Mouse (Mus musculus) cerebellum, adult 2 months (tissue): ENCODE data around the gene Ces1g. TPM values are rescaled to one million over a fixed set of nuclear protein-coding genes. Genes with fewer than 3 reads are reported as not detected.

ENCODE experiments used
- DNase-seq, 2 experiments: peaks; one replicate each; pipeline ENCODE4 v3.0.0; 2021
- H3K27ac ChIP-seq: fragments of 200-500 bp; 2 replicates; pipeline ENCODE4 v1.5.1; 2012; ENCODE audit warnings: low read length, control low read depth, inconsistent platforms; ENCODE audit not compliant: insufficient read depth
- H3K27me3 ChIP-seq: fragments of 200-500 bp; 2 replicates; pipeline ENCODE4 v1.6.1; 2012; ENCODE audit warnings: inconsistent platforms, mild to moderate bottlenecking, low read length, moderate library complexity; ENCODE audit not compliant: control insufficient read depth, insufficient read depth
- H3K4me1 ChIP-seq: fragments of 200-500 bp; 2 replicates; pipeline ENCODE4 v1.6.1; 2011; ENCODE audit warnings: low read length; ENCODE audit not compliant: control insufficient read depth, insufficient read depth
- H3K4me3 ChIP-seq: fragments of 200-500 bp; replicated peaks from 2 replicates; pipeline ENCODE3; 2011; ENCODE audit warnings: mild to moderate bottlenecking, low read depth, low read length, control low read depth; ENCODE audit not compliant: insufficient read depth
- CTCF ChIP-seq: fragments of 200-500 bp; IDR thresholded peaks from 2 replicates; pipeline ENCODE4 v1.5.1; 2011; ENCODE audit warnings: low read depth, mild to moderate bottlenecking, control low read depth, low read length, moderate library complexity, borderline replicate concordance; ENCODE audit not compliant: insufficient read depth
- POLR2A ChIP-seq: fragments of 200-500 bp; IDR thresholded peaks from 2 replicates; pipeline ENCODE4 v1.6.1; 2011; ENCODE audit warnings: low read length, control low read depth, borderline replicate concordance; ENCODE audit not compliant: insufficient read depth
- WGBS: fragments of 180-500 bp; shearing (Covaris S2); methylation state at CpG from one replicate; pipeline ENCODE4 v1.1.7; 2018; 5-methylcytosine and 5-hydroxymethylcytosine counted together
- polyA plus RNA-seq: library from polyadenylated mRNA; depleted of rRNA; stranded (reverse); fragments of >200 nt; gene quantifications from 2 replicates; pipeline ENCODE4 v1.2.3, GENCODE M21; 2012; rRNA removed

Gene Ces1g
- not detected in 2 replicates for polyA plus RNA-seq

- no peak for TF ChIP-seq POLR2A
- TF ChIP-seq CTCF = no peak
- Histone ChIP-seq H3K27me3 (no peaks in the 10 kb centered on the region), H3K27ac (no peak within 1 kb of the TSS), H3K4me1 (no peaks in the 10 kb centered on the region), H3K4me3 (no peak within 1 kb of the TSS)
- no peak for DNase-seq
- WGBS = 69% methylated on average over 3 of the region's 3 CpGs
These were observed at the start of gene Ces1g for GRCm38 (mm10) chr8:93337207-93337606. Ces1g (minus strand) TSS chr8:93337308.

GRCm38 (mm10) chr8:93379625-93380024 lies 42.5 kb upstream of the Ces1g start, which contains the start of gene Ces1h:
Ces1h (minus strand) TSS chr8:93379725.
- TF ChIP-seq POLR2A (no peak), CTCF (no peak)
- 87% methylated on average over 4 of the region's 4 CpGs for WGBS
- no peak within 1 kb of the TSS for H3K27ac ChIP-seq
- H3K27me3 ChIP-seq = no peaks in the 10 kb centered on the region
- no peak for DNase-seq
- no peak within 1 kb of the TSS for H3K4me3 ChIP-seq
- H3K4me1 ChIP-seq = no peaks in the 10 kb centered on the region

- Histone ChIP-seq H3K4me3 (no peak overlapping the region), H3K4me1 (no peaks in the 10 kb centered on the region), H3K27me3 (no peaks in the 10 kb centered on the region), H3K27ac (no peak overlapping the region)
- WGBS = 10% methylated on average over 2 of the region's 2 CpGs
- TF ChIP-seq POLR2A (no peak), CTCF (no peak)
- no peak for DNase-seq
These were observed 32.4 kb upstream of the Ces1g start for GRCm38 (mm10) chr8:93369481-93369880.

DNA sequence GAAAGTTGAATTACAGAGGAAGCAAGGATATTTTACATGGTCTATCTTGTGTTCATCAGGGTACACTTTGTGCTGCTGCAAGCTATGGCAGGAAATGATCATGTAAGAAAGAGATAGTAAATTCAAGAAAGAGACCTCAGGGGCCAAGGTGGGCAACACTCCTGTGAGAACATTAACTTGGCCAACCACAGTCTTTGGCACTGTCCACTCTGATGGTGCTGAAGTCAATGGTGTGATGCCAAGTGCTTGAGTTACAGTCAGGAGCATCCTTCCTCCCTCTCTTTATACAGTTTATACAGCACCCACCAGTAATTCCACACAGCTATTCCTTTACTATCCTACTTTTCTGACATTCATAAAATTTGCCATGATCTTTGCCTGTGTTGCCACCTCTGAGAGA lies 23.0 kb upstream of the Ces1g start:
- TF ChIP-seq POLR2A = no peak
- DNase-seq = no peak
- Histone ChIP-seq H3K4me3 (no peak overlapping the region), H3K27me3 (no peaks in the 10 kb centered on the region), H3K27ac (no peak overlapping the region), H3K4me1 (no peaks in the 10 kb centered on the region)

- no peak for DNase-seq
- Histone ChIP-seq H3K27me3 (no peaks in the 10 kb centered on the region), H3K4me3 (no peak overlapping the region), H3K4me1 (no peaks in the 10 kb centered on the region), H3K27ac (no peak overlapping the region)
- 90% methylated on average over 2 of the region's 2 CpGs for WGBS
- TF ChIP-seq CTCF (no peak), POLR2A (no peak)
These were observed 2.4 kb upstream of the Ces1g start for GRCm38 (mm10) chr8:93339531-93339930.

DNA sequence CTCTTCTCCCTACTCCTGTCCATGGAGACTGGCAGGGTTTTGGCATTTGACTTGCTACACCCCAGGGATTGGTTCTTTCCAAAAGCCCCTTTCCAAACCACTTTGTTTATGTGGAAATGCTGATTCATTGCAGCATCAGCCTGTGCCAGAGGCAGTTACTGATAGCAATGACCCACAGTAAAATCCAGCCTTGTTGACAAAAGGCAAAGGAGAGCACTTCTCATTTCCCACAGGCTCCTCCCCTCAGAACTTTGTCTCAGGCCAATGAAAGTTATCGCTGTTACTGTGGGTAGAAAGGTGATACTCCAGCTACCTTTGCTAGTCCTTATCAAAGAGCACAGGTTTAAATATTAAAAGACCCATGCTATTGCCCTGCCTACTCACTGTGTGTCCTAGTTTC lies 4.4 kb downstream of the Ces1g start:
- no peak overlapping the region for H3K27ac ChIP-seq
- H3K4me1 ChIP-seq = no peaks in the 10 kb centered on the region
- DNase-seq = no peak
- 83% methylated on average over 1 of the region's 1 CpGs for WGBS
- TF ChIP-seq CTCF (no peak), POLR2A (no peak)
- H3K4me3 ChIP-seq = no peak overlapping the region
- H3K27me3 ChIP-seq = no peaks in the 10 kb centered on the region

DNA sequence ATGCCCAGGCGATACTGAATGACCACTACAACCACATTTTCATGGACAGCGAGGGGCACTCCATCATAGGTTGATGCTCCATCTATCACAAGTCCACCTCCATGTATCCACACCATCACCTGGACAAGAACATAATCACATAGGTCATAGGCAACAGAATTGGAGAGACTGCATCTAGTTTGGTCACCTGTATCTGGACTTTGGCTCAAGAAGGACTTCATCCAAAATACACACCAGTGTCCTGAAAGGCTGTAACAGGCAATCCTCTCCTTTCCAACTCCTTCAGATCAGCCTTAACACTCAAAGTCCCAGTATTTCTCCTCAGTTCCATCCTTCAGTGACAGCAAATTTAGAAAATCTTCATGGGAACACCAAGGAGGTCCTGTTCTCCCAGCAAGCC lies 6.0 kb downstream of the Ces1g start:
- H3K4me1 ChIP-seq = no peaks in the 10 kb centered on the region
- H3K4me3 ChIP-seq = no peak overlapping the region
- no peak for DNase-seq
- no peaks in the 10 kb centered on the region; the same call in 1 of the 2 replicates for H3K27me3 ChIP-seq
- 92% methylated on average over 2 of the region's 2 CpGs for WGBS
- TF ChIP-seq CTCF = no peak
- no peak for TF ChIP-seq POLR2A
- no peak overlapping the region for H3K27ac ChIP-seq

- TF ChIP-seq CTCF = no peak
- no peak for TF ChIP-seq POLR2A
- no peak for DNase-seq
- Histone ChIP-seq H3K4me3 (no peak overlapping the region), H3K27ac (no peak overlapping the region), H3K4me1 (no peaks in the 10 kb centered on the region), H3K27me3 (no peaks in the 10 kb centered on the region; the same call in 1 of the 2 replicates)
- 82% methylated on average over 2 of the region's 2 CpGs for WGBS
These were observed 12.0 kb downstream of the Ces1g start for GRCm38 (mm10) chr8:93325123-93325522.

- Histone ChIP-seq H3K27me3 (no peaks in the 10 kb centered on the region), H3K4me1 (no peaks in the 10 kb centered on the region), H3K27ac (no peak overlapping the region), H3K4me3 (no peak overlapping the region)
- TF ChIP-seq POLR2A = no peak
- no peak for TF ChIP-seq CTCF
- DNase-seq = no peak
- WGBS = 79% methylated on average over 2 of the region's 2 CpGs
These were observed 20.1 kb downstream of the Ces1g start for GRCm38 (mm10) chr8:93317031-93317430.
